Mouse (Mus musculus) G1E-ER4 (cell line): ENCODE data around the gene Nup43. TPM values are rescaled to one million over a fixed set of nuclear protein-coding genes. Genes with fewer than 3 reads are reported as not detected.

Experiments
- GATA1 ChIP-seq: IDR thresholded peaks from one replicate; pipeline ENCODE4 v1.8.0; 2012; ENCODE audit warnings: low read length, inconsistent platforms
- polyA plus RNA-seq: library from polyadenylated mRNA; stranded (reverse); fragments of >175 nt; gene quantifications from 2 replicates; pipeline ENCODE4 v1.2.3, GENCODE M21; 2012

Gene Nup43
- polyA plus RNA-seq = 1.4 and 1.8 TPM in 2 replicates

DNA sequence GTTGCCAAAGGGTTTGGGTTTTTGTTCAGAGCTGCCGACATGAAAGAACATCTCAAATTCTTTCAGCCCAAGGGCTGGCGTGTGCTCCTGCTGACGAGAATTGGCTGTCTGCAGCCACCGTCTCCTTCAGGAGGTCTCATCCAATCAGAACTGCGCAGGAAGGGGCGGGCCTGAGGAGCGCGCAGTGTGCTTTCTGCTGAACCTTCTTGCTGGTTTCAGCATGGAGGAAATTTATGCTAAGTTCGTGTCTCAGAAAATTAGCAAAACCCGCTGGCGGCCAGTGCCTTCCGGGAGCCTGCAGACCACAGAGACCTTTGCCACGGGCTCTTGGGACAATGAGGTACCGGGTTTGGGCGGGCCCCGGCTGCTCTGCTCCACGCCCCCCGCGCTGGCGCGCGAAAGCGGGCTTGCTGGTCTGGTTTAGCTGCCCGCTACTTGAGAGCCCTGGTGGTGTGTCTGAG is at the start of gene Nup43:
Gene Nup43 (plus strand): TSS at position 162 of the 461 bp plus-strand sequence.
- TF ChIP-seq GATA1 = no peak

- no peak for TF ChIP-seq GATA1
These were observed 47.5 kb upstream of the Nup43 start for GRCm38 (mm10) chr10:7619821-7620241.

DNA sequence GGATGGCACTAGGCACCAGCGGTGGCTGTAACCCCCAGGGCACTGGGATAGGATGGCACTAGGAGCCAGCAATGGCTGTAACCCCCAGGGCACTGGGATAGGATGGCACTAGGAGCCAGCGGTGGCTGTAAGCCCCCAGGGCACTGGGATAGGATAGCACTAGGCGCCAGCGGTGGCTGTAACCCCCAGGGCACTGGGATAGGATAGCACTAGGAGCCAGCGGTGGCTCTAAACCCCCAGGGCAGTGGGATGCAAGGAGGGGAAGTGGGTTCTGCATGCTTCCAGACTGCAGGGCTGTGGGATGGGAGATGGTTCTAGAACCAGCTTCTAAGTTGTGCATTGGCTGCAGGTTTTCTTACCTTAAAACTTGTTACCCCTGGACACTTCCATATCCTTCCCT is 46.6 kb upstream of the Nup43 start:
- TF ChIP-seq GATA1 = no peak

GRCm38 (mm10) chr10:7622378-7622777 is 44.9 kb upstream of the Nup43 start:
- TF ChIP-seq GATA1 = no peak

GRCm38 (mm10) chr10:7623861-7624518 is 43.3 kb upstream of the Nup43 start:
- TF ChIP-seq GATA1 = no peak

DNA sequence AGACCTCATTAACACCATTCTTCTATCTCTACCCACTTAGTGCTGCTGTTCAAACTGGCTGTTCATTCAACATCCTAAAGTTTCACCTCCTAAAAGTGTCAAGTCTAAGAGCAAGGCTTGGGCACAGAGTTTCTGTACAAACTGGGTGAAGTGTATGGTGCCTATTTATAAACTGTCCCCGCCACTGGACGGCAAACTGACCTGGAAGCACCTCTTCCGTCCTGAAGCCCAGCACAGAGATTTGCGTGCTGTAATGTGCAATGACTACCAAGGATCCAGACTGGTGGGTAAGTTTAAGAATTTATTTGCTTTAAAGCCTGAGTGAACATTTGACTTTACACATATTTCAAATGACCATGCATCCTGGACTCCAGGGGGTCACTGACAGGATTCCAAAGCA is 38.2 kb upstream of the Nup43 start:
- TF ChIP-seq GATA1 = no peak

- no peak for TF ChIP-seq GATA1
These were observed 37.0 kb upstream of the Nup43 start for GRCm38 (mm10) chr10:7630286-7630685.

DNA sequence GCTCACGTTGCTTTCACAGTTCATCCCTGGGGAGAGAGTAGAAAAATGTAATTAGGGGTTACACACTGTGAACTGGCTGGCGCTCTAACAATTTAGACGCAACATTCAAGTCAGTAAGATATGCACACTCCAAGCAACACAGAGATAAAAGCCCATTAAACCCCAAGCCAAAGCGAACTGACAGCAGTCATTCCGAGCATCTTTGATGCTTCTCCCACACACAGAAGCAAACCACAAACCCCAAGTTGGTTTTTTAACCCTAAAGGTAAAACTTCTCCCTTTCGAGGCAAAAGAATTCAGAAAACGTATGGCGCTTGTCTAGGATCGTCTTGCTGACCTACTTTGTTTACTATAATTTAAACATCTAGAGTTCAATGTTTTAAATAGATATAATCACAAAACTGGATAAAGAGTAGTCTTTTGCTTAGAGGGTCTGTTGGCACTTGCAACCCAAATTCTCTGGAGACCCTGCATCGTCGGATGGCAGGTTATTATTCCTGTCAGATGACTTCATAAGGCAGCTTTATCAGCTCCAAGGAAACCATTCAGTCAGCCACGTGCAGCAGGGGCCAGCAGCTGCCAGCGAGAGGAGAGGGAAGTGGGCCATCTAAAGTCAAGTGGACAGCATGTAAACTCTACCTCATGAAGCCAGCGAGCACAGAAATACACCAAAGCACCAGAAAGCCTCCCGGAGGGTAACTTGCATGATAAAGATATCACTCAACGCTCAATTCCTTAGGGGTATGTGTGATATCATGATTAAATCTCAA is 36.2 kb upstream of the Nup43 start:
- TF ChIP-seq GATA1 = no peak

DNA sequence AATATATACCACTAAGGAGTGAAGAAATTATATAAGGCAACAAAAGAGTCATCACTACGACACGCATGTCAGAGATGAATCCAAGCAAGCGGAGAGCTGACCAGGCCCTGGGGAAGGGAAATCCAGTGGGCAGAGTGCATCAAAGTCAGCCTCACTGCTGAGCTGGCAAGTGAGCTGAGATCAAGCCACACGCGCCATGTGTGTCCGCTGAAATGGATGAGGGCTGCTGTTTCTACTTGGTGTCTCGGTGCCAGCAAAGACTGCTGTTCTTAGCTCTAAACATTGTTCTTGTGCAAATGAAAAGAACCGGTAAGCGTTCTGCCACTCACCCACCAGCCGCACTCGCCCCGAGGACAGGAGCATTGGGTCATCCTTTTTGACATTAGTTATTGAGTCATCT is 26.9 kb upstream of the Nup43 start:
- no peak for TF ChIP-seq GATA1

- TF ChIP-seq GATA1 = no peak
These were observed 21.4 kb upstream of the Nup43 start for GRCm38 (mm10) chr10:7645911-7646310.

- no peak for TF ChIP-seq GATA1
These were observed 18.2 kb upstream of the Nup43 start for GRCm38 (mm10) chr10:7649059-7649458.

- TF ChIP-seq GATA1 = no peak
These were observed 16.2 kb upstream of the Nup43 start for GRCm38 (mm10) chr10:7651057-7651456.

DNA sequence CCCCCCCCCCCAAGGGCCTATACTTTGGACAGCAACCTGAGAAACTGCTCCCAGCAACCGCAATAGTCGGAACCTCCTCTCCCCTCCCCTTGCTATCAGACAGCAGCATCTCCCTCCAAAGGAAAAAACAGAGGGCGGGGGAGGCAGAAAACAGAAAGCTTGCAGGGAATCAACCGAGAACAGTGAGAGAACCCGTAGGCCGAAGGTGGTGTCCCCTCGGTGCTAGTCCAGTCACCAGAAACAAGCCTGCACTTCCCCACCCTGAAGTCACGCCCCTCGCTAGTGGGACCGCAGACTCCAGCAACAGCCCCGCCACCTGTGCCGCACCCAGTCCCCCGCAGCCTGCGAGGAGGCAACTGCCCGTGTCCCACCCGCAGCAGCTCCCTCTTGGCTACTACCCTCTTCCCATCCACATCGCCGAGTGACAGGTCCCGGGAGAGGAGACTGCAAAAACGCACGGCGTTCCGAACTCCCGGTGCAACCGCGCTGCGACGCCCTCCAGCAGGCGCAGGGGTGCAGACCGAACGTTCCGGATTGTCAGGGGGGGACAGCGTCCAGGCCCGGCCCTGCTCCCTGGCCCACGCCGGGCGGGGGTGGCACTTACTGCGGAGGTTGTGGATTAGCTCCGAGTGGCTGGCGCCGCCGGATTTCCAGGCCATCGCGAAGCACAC is 4.7 kb upstream of the Nup43 start:
- no peak for TF ChIP-seq GATA1

DNA sequence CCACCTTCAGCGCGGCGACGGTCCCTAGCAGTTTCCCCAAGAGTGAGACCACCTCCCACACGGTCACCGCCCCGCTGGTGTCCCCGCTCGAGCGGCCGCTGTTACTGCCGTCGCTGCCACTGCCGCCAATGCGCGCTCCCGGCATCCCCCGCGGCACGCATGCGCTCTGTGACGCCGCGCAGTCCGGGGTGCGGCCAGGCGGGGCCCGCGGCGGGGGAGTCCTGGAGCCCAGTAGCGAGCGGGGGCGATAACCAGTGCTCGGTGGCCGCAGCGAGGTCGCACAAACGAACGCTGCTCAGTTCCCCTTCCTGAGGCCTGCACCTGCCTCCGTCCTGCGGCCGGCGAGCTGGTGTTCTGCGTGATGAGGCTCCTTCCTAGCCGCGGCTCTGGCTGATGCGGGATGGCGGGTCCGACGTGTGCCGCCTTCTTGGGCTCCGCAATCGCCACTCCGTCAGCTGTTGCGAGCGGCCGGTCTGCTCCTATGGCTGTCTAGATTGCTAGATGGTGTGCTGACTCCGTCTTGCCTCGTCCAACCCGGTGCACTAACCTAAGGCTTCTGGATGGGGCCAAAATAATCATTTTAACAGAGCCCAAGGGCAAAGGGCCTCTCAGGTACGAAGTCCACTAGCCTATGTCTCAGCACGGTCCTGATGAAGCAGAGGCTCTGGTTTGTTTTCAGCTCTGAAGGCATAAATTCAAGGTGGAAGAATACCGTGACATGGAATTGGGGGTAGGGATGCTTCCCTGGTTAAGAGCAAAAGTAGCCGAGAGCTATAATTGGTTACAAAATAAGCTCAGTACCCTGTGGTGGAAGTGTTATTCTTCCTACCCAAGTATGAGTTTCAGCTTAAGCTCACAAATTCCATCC is 3.9 kb upstream of the Nup43 start:
- TF ChIP-seq GATA1 = no peak

- TF ChIP-seq GATA1 = no peak
These were observed 3.2 kb upstream of the Nup43 start for GRCm38 (mm10) chr10:7664027-7664526.

DNA sequence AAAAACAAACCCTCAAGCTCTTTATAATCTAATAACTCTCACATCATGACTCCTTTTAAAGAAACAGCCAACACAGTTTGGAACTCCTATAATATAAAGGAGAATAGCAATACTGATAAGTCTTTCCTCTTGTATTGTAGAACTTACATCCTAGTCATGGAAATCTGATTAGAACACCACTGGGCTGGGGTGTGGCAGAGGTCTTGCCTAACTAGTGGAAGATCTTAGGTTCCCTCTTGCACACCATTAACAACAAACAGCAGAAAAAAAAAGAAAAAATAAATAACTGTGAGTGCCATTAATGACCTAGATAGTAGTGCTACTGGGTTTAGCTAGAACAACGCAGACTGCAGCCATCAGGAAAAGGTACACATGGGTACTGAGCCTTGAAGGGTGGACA is 2.4 kb upstream of the Nup43 start:
- TF ChIP-seq GATA1 = no peak
